Mouse (Mus musculus) 416B (cell line): ENCODE measurements around the gene Hoxc11.

Experiments used
- DNase-seq: peaks from one replicate; pipeline ENCODE4 v3.0.0; 2011; ENCODE audit warnings: low read depth

Hoxc11 gene

DNA sequence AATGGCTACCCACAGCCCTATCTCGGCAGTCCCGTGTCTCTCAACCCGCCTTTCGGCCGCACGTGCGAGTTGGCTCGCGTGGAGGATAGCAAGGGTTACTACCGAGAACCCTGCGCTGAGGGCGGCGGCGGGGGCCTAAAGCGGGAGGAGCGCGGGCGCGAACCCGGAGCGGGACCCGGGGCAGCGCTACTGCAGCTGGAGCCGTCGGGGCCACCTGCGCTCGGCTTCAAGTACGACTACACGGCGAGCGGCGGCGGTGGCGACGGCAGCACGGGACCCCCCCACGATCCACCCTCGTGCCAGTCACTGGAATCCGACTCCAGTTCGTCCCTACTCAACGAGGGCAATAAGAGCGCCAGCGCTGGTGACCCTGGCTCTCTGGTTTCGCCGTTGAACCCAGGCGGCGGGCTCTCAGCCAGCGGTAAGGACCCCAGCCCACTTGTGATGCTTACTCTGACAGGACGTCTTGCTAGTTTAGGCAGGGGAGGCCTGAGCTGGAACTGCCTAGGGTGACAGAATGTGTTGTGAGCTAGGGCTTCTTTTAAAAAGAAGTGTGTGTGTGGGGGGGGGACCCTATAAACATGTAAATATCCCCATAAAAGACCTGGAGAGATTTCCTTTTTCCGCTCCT, 17.1 kb upstream of the Hoxc11 start:
- no peak for DNase-seq

DNA sequence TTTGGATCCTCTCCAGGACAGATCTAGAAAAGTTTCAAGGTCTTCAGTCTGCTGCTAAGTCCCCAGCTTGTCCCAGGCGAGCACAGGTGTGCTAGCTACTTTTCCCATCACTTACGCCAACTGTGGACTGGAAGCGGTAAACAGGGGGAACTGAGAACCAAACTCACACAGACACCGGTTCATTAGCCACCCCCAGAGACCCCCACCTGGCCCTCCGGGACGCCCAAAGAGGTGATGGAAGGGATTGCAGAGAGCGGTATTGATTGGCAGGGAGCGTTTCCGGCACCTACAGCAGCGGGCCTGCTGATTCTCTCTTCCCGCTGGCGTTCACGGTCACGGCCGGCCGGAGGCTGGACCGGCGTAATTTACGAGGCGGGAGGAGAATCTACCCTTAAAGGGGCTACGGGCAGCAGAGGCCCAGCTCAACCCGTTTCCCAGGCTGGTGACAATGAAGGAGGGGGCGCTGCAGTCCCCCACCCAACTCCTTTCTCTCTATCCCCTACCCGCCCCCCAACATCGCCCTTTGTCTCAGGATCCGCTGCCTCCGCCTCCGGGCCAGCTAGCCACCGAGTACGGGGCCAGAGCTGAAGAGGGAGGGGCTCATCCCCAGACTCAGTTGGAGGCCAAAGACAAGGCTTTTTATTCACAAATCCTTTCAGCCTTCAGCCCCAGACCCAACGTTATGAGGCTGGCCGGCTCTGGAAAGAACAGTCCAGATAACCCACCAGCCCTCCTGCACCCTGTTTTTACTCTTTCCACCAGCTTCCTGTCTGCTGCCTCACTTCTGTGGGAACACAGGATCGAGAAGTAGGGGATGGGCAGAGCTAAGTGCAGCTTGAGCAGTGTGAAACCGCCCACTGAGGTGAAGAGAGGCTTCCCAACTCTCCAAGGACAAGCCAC, 14.7 kb upstream of the Hoxc11 start:
- DNase-seq, result no peak

DNA sequence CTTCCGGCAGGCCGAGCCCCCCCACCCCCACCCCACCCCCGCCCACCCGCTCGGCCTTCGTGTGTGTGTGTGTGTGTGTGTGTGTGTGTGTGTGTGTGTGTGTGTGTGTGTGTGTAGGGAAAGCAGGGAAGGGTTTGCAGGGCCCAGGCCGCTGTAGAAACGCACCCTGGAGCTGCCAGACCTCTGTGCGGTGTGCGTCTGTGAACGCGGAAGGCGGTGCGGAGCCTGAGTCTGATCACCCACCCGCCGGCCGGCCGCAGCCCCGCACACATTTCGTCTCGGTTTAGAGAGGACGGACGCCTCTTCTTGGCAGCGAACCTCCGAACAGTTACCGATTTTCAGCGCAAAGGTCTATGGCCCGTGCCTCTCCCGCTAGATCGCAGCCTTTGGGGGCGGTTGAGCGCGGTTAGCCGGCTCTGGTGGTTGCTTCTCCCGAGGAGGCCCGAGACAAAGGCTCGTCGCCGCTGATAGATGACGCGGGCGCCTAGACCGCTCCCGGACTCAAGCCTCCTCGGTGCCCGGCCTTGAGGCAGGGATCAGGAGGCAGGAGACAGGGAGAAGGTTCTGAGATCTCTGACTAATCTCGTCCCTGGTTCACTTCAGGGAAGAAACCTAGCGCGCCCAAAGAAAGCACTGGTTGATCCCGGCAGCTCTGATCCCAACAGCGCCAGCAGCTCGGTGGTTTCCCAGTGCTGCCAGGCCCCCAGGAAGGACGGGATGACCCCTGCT, 11.3 kb upstream of the Hoxc11 start:
- DNase-seq, result no peak

DNA sequence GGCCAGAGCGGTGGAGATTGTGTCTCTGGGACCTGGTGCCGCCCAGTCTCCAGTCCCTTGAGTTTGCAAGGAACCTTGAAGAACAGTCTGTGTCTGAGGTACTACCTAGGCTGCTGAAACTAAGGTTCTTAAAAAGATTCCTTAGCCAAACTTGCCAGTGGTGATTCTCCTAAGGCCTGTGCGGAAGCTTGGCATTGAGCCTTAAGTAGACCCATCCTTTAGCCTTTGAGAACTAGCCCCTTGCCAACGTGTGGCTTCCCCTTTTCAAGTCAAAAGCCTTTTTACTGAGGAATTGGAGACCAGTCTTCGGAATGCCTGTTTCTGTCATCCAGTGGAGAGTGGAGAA, 10.8 kb upstream of the Hoxc11 start:
- DNase-seq, result no peak

DNA sequence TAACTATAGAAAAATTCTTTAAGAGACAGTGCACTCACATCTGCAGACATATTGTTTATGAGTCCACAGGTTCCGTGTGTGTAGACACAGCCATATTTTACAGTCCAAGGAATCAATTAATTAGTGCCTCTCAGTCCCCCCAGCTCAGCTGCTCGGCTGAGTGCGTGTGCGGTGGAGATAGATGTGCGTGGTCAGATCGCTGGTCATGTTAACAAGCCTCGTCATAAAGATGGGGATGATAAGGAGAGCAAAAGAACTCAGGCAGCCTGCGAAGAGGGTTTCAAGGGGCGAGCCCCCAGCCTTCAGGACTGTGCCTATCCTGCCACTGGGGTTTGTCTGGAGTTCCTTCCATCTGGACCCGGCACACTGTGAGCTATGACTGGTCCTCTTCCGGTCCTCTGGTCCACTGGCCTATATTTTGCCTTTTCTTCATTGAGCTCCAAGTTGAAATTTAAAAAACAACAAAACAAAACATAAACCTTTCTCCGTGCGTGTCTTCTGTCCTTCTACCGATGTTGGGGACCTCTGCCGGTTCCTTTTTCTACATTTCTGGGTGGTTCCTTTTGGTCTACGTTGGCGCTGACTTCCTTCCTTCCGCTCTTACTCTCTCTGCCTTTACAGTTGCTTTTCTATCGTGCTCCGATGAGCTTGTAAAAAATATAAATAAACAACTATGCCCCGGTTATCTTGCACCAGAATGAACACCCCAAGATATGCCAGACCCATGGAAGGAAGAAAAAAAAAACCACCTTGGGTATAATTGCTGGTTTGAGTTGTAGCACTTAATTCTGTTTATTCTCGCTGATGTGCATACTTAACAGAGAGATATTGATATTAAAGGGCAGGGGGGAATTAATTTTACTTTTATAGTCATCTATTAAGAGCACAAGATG, 8.8 kb upstream of the Hoxc11 start:
- peak; percentile 48 for DNase-seq

DNA sequence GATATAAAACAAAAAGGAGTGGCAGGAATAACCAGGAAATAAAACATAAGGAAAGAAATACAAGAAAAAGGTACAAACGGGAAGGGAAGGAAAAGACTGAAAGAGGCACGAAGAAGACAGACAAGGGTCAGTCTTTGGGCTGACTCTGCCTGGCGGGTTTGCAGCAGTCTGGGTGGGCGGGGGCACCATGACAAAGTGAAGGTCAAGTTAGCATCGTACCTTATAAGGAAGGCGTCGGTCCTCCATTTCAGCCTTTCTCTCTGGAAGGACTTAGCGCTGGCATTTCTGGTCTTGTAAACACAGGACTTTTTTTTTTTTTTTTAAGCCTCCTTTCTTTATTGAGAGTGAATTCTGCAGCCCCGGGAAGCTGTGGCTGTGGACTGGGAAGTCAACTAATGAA, 7.0 kb upstream of the Hoxc11 start:
- no peak for DNase-seq

DNA sequence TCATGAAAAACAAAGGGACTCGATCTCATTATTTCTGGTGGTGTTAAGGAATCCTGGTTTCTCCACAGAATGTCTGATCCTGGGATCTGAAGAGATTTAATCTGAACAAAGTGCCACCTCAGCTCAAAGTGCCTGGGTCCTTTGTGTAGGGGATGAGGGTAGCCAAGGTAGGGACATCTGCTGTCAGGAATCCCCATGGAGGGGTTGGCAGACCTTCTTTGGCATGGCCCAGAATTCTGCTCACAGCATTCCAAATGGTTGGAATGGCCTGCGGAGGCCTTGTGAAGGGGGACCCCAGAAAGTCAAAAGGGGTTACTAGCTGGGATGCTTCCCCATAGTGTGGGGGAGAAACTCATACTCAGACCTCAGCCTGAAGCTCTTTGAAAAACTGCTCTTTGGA, 5.4 kb upstream of the Hoxc11 start:
- DNase-seq, result no peak

DNA sequence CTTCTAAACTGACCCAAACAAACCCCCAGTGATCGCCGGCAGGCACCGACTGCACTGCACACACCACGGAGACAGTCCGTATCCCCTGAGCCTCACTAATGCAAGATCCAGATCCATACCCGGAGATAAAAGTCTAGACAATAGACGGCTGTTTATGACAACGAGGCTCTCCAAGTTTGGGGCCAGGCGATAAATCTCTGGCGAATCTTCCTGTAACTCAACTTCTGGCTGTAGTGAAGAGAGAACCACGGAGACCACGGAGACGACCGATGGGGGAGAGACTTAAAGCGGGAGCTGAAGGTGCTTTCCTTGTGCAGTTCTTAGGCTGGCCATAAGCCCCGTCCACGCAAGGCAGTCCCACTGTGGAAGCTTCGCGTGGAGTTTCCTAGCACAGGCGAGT, 4.5 kb upstream of the Hoxc11 start:
- DNase-seq, result no peak

DNA sequence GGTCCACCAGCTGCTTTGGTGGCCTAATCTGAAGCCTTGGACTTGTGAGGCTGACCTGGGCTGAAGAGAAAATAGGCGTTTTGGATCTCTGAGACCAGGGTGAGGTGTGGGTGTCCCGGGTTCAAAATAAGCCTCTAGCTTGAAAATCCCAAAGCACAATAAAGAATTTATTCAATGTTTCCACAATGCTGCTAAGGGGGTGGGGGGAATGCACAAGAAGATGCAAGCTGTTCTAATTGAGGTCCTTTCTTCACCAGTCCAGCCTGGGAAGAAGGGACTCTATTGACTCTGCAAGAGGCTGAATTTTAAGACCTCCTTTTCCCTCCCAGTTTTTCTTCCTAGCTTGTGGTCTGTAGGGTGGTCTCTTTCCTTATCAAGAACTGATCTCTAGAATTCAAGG, 3.4 kb upstream of the Hoxc11 start:
- no peak for DNase-seq

DNA sequence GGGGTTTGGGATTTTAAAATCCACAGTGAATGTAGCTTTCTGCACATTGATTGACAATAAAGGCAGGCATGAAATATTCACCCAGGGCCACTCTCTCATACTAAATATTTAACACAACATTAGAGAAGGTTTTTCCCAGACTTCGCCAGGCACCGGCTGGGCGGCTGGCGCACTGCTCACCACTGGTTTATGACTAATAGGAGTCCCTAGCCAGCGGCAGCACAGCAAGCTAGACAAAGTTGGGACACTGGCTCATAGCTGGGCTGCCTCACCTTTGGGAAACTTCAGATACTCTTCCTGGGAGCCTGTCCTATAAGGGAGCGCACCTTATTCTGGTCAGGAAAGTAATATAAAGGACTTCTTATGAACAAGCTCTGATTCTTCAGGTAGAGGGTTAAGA, 666 bp upstream of the Hoxc11 start:
- no peak for DNase-seq

DNA sequence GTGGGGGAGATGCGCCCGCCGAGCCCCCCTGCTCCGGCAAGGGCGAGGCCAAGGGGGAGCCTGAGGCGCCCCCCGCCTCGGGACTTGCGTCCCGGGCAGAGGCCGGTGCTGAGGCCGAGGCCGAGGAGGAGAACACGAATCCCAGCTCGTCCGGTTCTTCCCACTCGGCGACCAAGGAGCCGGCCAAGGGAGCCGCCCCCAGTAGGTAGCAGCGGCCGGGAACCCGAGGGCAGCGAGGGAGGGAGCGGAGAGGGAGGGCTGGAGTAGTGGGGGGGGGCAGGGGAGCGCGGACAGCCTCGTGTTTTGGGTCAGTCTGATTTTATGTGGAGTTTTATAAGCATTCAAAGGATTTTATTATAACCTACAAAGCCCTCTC, 768 bp downstream of the Hoxc11 start:
- no peak for DNase-seq

DNA sequence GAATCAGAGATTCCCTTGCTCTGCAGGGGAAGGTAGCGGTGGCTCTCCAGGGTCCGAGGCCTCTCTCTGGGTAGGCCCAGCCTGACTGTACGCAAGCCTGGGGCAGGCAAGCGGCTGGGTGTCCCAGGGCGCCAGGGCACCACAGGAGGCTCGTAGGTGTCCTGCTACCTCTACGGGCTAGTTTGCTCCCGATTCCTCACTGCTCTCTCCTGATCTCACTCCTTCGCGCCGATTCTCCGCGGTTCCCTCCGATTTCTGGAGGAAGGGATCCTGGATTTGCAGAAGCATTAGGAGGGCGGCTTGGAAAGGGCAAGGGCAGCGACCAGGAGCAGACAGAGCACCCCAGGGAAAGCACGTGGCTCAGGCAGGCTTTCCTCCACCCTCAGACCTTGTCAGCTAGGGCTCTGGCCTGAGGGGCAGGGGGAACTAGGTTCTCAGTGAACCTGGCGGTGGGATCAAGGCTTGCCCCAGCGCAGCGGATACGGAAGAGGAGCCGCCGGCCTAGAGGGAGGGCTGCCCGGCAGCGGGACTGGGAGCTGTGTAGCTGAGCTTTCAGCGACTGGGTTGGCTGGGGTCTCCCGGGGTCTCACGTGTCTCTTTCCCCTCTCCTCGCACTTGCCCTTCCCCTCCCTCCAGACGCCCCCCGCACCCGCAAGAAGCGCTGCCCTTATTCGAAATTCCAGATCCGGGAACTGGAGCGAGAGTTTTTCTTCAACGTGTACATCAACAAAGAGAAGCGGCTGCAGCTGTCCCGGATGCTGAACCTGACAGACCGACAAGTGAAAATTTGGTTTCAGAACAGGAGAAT, 1.8 kb downstream of the Hoxc11 start:
- no peak for DNase-seq

DNA sequence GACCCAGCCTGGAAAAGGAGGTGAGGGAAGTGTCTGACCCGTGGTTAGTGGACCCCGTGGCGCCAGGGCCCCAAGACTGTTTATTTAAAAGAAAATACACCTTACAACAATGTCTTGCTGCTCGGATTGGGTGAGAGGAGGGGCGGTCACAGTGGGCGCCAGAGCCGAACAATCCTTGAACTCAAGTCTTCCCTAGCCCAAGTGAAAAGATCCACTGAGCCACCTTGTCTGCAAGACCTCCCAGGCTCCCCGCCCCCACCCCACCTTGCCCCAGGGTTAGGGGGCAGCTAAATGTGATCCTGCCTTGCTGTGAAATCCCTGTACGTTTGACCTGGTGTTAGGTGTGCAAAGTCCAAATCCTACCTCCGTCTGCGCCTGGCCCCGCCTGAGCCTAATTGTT, 2.7 kb downstream of the Hoxc11 start:
- DNase-seq, result no peak

DNA sequence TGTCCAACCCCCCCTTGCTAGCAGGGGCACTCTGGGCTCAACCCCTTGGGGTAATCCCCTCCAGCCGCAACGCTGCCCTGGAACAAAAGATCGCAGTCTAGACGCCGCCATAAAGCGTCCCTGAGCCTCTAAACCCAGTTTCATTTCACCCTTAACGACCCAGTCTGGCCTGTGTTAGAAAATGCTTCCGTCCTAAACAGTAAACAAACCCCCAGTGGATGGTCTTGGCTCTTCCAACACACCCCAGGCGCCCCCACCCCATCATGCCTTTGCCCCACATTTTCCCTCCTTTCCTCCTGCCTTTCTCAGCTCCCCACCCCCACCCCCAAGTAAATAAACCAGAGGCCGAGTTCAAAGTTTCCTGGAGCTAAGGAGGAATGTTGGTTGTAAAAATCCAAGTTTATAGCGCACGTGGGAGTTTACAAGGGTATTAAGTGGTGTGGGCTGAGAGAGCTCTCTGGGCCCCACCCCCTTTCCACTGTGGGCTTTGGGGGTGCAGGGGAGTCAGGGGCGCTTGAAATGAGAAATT, 5.5 kb downstream of the Hoxc11 start:
- no peak for DNase-seq

DNA sequence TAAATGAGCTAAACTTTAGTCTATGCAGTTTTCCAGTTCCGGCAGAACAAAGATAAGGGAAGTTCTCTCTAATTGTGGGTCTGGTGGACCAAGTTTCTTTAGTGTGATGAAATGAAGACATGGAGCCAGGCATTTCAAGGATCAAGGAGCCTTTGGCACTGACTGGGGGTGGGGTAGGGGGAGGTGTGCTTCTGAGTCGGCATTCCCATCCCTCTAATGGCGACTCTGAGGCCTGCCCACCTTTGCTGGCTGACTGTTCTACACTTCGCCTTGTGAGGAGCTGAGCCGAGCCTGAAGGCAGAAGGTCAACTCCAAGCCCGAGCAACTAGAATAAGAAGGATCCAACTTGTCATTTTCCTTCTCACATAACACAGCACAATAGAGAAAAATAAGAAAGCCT, 7.5 kb downstream of the Hoxc11 start:
- DNase-seq, result no peak

DNA sequence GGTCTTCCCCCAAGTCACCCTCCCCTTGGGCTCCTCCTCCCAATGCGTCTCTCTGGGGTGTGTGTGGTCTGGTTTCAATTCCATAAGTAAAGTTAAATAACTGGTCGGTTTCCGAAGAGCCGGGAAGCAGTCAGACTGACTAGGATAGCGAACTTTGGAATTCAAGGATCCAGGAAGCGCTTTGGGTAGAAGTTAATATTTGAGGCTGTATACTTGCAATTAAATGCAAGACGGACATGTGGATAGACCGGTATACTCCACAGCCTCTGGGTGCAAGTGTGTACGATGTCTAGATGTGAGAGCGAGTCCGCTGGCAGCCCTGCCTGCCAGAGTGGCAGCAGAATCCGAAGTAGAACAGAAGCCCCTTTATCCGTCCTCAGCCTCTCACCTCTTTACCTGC, 8.3 kb downstream of the Hoxc11 start:
- DNase-seq, result no peak

DNA sequence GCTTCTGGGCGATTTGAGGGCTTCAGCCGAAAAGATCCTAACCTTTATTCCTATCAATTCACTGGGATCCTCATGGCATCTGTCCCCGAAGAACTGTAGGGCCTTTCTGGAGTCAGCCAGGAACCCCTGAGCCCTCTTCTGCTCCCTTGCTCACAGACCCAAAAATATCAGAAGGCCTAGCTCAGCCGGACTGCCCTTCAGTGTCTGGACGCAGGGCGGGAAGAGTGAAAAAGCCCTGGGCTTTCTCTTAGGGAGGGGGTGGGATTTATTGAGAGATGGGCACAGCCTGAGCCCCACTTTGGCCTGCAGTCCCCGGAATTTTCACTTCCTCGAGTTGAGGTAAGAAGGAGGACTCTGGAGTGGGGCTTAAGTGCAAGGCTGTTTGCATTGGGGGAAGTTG, 9.0 kb downstream of the Hoxc11 start:
- no peak for DNase-seq

DNA sequence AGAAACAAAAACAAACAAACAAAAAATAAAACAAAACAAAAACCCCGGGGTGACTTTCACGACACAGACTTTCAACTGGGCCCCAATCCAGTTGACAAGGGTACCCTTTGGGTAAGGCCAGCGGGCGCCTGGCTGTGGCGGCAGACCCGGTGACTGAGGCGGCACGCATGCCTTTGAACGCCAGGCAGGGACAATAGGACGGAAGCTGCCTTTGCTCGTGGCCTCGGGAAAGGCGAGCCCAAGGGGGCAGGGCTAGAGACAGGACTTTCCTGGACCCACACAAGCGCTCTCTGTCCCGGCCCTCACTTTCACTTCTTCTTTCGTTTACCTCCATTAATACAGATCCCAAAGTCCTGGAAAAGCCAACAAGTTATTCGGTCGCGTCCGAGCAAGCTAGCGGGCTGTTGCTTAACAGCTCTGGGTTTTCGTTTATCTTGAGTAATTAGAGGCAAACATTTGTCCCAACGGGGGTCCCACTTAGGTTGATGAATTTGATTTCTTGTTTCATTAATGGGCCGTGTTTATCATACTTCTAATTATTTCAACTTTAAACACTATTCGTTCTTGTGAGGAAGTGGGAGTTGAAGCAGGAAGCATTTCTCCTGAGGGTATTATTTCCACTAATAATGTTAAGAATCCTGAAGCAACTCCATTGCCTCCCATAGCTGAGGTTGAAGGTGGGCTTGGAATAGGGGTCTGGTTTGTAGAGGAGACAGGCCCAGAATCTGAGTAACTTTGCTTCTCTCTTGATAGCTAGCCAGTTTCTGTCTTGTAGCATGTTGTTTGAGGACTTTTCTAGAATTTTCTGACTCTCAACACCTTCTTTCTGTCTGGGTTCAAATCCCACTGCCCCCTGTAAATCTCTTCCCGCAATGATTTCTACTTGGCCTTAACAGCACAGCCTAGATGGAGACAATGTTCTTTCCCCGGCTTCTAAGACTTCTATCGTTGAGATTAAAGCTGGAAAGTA, 9.7 kb downstream of the Hoxc11 start:
- DNase-seq, result no peak

DNA sequence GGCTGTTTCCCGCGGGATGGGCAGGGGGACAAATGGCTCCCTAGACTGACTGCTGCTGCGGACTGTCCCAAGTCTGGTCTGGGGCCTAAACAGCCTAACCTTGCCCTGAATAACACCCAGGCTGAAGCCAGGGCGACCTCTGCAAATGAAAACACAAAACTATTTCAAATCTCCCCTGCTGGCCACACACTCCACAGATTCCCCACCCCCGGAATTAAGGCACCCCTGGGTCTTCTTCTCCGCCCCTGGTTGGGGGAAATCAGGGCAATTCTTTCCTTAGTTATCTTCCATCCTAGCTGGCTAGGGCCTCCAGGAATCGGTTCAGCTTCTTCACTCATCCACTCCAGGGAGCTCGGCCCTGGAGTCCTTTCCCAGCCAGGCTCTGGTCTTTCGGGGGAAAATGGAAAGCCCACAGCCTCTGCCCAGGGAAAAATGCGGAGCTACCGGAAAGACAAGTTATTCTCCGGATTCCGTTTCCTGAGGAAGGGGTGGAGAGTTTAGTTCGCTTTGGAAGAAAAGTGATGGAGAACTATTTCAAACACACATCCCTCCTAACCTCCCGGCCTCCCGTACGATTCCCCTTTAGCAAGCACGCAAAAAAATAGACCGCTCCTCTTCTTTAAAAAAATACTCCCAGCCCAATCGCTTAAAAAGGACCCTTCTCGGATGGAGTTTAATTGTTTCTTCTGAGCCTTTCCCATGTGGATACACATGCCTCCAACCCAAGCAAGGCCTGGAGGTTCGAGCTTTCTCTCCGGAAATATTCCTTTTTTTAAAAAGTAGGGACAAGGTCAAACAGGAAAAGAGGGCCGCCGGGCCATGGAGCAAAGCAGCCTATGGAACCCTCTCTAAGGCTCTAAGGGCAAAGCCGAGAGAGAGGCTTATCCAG, 11.0 kb downstream of the Hoxc11 start:
- DNase-seq, result no peak
